Mouse (Mus musculus) retina, embryonic 14.5 days (tissue): ENCODE data around the gene Cdadc1.

ENCODE experiments used
- DNase-seq: peaks from one replicate; pipeline ENCODE4 v3.0.0-alpha.2; 2015; ENCODE audit warnings: low spot score

The Cdadc1 gene

GRCm38 (mm10) chr14:59543956-59544355 is 53.8 kb downstream of the Cdadc1 start:
- no peak for DNase-seq

DNA sequence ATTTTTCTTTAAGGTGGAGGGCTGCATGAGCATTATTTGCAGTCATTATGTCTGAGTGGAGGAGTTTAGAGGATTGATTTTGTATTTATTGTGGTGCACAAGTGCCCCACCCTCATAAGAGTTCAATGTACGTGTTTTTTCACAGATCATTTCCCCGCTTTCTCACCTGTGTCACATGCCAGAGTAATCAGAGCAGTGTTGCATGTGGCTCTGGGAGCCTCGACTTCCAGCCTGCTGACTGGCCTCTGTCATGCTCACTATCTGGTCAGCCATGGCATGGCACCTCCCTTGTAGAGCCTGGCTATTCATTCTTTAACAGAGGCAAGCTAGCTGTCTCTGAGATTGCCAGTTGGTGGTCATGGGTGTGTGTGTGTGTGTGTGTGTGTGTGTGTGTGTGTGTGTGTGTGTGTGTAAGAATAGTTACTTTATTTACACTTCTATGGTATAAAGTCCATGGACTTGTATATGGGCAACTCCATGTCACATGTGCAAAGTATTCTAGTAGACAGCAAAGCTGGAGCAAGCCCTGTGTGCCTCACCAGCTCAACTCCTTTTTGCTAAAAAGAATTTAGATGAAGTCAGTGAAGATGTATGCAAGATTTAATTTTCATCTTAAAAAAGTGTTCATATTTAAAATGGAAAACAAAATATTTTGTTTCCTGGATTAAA is 54.5 kb downstream of the Cdadc1 start:
- no peak for DNase-seq

DNA sequence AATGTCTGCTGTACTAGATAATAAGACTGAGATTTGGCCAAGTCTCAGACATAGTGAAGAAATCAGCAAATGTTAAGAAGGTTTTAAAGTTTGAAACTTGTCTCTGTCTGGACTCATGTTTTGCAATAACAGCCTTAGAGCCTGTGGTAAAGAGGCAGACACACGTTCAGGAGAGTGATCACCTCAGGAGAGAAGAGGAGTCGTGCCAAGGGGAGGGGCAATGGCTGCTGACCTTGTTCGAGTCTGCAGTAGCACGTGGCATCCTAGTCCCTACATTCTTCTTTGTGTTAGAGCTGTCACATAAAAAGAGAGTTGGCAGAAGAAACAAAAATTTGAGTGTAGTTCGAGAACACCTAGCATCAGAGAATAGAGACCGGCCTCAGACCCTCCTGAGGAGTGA is 57.0 kb downstream of the Cdadc1 start:
- DNase-seq = no peak

GRCm38 (mm10) chr14:59540230-59540629 is 57.5 kb downstream of the Cdadc1 start:
- DNase-seq = no peak

DNA sequence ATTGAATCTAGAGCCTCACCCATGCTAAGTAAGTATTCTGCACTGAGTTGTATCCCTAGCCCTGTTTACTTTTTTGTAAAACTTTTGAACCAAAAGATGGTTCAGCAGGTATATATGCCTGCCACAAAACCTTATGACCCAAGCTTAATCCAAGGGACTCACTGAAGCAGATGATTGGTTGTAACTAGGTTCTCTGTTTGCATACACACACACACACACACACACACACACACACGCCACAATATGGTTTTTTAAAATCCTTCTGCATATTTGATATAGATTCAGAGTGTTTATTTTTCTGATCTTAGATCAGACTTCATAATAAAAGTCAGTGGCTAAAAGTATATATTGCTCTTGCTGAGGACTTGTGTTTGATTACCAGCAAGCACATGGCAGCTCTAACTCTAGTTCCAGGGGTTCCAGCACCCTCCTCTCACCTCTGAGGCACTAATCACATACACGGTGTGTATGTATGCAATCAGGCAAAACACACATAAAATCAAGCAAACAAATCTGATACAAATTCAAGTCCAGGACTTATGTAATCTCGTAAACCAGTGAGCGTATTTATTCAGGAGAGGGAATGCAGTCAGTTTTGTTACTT is 59.8 kb downstream of the Cdadc1 start:
- no peak for DNase-seq

- DNase-seq = peak; percentile 74
These were observed 63.9 kb downstream of the Cdadc1 start for GRCm38 (mm10) chr14:59533908-59534307.

- no peak for DNase-seq
These were observed 64.8 kb downstream of the Cdadc1 start for GRCm38 (mm10) chr14:59532986-59533385.

DNA sequence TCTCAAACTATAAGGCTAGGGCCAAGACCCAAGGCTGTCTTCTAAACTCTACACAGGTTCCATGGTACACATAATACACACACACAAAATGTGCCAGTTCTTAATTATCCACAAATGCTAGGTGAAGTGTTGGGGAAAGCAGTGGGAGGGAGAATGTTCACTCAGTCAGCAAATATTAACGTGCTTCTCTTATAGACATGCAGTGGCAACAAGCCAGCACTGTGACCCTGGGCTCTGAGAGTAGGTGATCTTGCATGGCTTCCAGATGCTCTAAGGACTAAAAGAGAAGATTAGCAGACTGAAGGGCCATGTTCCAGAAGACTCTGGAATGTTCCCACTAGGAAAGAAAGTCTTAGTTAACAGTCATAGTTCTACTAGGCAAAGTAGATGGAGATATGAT is 67.0 kb downstream of the Cdadc1 start:
- DNase-seq = no peak

GRCm38 (mm10) chr14:59525843-59526242 is 71.9 kb downstream of the Cdadc1 start:
- DNase-seq = no peak

GRCm38 (mm10) chr14:59513922-59514444 is 83.8 kb downstream of the Cdadc1 start:
- no peak for DNase-seq
